Mouse (Mus musculus): ENCODE results near the gene Bcap29. TPM values are rescaled to one million over a fixed set of nuclear protein-coding genes. Genes with fewer than 3 reads are reported as not detected.

Gene Bcap29
- 10 to 100 TPM; 65.7 to 71.2 TPM for polyA plus RNA-seq (2017; shearing (Covaris generic))

DNA sequence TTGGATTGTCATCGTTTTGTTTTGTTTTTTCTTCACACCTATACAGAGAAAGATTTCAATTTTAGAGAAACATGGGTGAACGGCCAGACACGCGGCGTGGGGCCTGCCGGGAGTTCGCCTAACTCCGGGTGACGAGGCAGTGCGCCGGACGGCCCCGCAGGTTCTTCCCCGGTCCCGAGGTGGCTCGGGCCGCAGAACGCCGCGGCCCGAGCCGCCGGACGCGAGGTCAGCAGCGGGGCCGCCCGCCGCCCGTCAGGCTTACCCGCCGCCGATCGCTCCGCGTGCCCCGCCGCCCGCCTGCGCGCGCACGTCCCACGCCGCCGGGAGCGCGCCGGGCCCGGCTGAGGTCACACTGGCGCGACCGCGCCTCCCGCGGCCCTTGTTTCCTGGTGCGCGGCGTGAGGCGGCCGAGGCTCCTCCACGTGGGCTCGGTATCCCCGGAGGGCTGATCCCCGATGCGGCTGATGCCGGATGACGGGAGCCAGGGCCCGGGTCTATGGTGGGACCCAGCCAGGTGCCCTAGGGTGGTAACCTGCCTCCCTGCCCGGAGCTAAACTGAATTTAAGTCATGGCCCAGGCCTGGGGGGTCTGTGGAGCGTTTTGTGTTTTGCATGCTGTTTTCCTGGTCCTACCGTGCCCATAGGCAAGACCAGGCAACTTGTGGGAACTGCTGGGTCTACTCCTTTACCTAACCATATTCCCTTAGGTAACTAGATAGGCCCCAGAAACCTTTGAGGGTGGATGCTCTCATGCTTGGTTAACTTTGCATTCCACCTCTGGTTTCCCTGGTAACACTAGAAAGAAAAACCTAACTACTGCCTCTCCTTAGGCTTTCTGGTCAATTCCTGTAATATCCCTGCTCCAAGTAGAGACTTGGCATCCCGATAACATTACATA lies at the start of gene Bcap29:
Bcap29 (minus strand) TSS at position 316 of the 897 bp plus-strand sequence.

DNA sequence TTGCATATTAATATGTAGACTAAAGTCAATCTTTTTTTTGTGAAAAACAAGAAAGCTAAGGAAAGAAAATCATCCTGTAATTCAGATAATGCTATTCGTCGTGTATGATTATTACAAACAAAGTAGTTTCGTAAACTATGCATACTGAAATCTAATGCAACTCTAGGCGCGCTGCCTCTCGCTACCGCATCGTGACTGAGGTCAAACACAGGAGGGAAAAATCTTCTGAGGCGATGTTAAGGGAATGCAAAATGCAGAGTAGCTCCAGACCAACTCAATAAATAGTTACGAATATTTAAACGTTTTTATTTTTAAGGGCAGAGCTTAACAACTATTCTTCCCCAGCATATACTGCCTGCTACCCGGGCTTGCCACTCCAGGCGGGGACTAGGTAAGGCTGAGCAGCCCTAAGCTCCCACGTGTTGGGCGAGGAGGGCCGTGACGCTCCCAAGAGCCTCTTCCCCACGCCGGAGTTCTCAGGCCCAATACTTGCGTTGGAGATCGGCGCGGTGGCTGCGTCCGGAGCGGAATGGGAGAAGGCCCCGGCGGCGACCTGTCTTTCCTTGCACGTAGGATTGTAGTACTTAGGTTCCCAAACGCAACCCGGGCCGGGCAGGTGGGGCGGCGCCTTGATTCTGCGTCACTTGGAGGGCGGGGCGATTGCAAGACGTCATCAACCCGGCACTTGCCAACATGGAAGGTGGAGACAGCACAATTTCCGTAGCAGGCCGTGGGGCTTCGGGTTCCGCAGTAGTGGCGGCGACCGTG lies 19.9 kb upstream of the Bcap29 start, which contains the start of the genes Dus4l and Cog5:
Dus4l (minus strand) TSS at position 630 of the 768 bp plus-strand sequence.
Cog5 (plus strand) TSS at position 673 of the 768 bp plus-strand sequence.

Other genes starting within 250 kb of the Bcap29 start
- gene Slc26a3, start 243.8 kb downstream of the Bcap29 start, polyA plus RNA-seq (2017; shearing (Covaris generic)) = 1 to 10 TPM in 1 of 2 experiments, not detected in 1; 2.4 TPM
- gene Cbll1, start 135.0 kb downstream of the Bcap29 start, polyA plus RNA-seq (2017; shearing (Covaris generic)) = 10 to 100 TPM; 29.1 to 32.4 TPM
- 1 to 10 TPM in 1 of 2 experiments, not detected in 1; 1.0 TPM for gene Slc26a4, start 74.7 kb downstream of the Bcap29 start, polyA plus RNA-seq (2017; shearing (Covaris generic))
- gene Dus4l, start 20.2 kb upstream of the Bcap29 start, polyA plus RNA-seq (2017; shearing (Covaris generic)) = 10 to 100 TPM; 11.9 to 14.6 TPM
- 10 to 100 TPM; 37.7 to 49.6 TPM for gene Cog5, start 20.2 kb upstream of the Bcap29 start, polyA plus RNA-seq (2017; shearing (Covaris generic))
- 1 to 10 TPM in 1 of 2 experiments, under 1 TPM in 1; 0.94 to 1.8 TPM for gene Gpr22, start 79.3 kb upstream of the Bcap29 start, polyA plus RNA-seq (2017; shearing (Covaris generic))